Mouse (Mus musculus): ENCODE results near the gene Wnt7b. TPM values are rescaled to one million over a fixed set of nuclear protein-coding genes. Genes with fewer than 3 reads are reported as not detected.

Wnt7b gene
- polyA plus RNA-seq, 1 experiment from 2014 or later: 62.1 TPM

- H3K27me3 ChIP-seq: no peaks in the 10 kb centered on the region
- H3K4me1 ChIP-seq: peaks cover 42% of the 10 kb centered on the region
- H3K9me3 ChIP-seq: no peaks in the 10 kb centered on the region
- 63% methylated on average over 13 of the region's 13 CpGs for WGBS
- no peak for ATAC-seq (ENCODE audit: insufficient number of reproducible peaks, low FRiP score, low TSS enrichment, low read depth)
- H3K9ac ChIP-seq: no peak overlapping the region
- no peak overlapping the region for H3K27ac ChIP-seq
- H3K4me2 ChIP-seq: no peak overlapping the region
- no peaks in the 10 kb centered on the region for H3K36me3 ChIP-seq
- H3K4me3 ChIP-seq: no peak overlapping the region
Observed at GRCm38 (mm10) chr15:85564034-85564769, 18.1 kb downstream of the Wnt7b start.

- 64% methylated on average over 12 of the region's 12 CpGs for WGBS
- no peak for ATAC-seq (ENCODE audit: insufficient number of reproducible peaks, low FRiP score, low TSS enrichment, low read depth)
- no peak overlapping the region for H3K27ac ChIP-seq
- peaks cover 23% of the 10 kb centered on the region for H3K4me1 ChIP-seq
- no peaks in the 10 kb centered on the region for H3K9me3 ChIP-seq
- H3K9ac ChIP-seq: no peak overlapping the region
- no peak overlapping the region for H3K4me3 ChIP-seq
- no peak overlapping the region for H3K4me2 ChIP-seq
- no peaks in the 10 kb centered on the region for H3K36me3 ChIP-seq
- H3K27me3 ChIP-seq: no peaks in the 10 kb centered on the region
Observed at GRCm38 (mm10) chr15:85561953-85562352, 20.3 kb downstream of the Wnt7b start.

DNA sequence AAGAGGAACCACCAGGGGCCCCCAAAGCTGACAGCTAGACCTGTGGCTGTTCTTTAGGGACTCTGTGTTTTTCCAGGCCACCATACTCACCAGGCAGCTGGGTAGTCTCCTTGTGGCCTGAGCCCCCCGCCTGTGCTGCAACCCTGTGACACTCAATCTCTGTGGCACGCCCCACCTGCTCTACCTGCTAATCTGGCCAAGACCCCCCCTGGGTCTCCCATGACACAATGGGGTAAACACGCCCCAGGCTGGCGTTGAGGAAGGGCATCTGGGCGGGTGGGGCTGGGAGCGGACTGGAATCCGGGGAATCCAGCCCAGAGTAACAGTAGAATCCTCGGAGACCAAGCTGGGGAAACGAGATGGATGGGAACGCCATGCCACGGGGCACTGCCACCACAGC is 21.4 kb downstream of the Wnt7b start:
- WGBS: 58% methylated on average over 11 of the region's 11 CpGs
- H3K4me3 ChIP-seq: no peak overlapping the region
- no peaks in the 10 kb centered on the region for H3K36me3 ChIP-seq
- H3K4me1 ChIP-seq: peaks cover 15% of the 10 kb centered on the region
- H3K9ac ChIP-seq: no peak overlapping the region
- no peak overlapping the region for H3K4me2 ChIP-seq
- no peaks in the 10 kb centered on the region for H3K27me3 ChIP-seq
- no peaks in the 10 kb centered on the region for H3K9me3 ChIP-seq
- no peak for ATAC-seq (ENCODE audit: insufficient number of reproducible peaks, low FRiP score, low TSS enrichment, low read depth)
- H3K27ac ChIP-seq: no peak overlapping the region

GRCm38 (mm10) chr15:85558840-85559540 is 23.3 kb downstream of the Wnt7b start:
- peaks cover 11% of the 10 kb centered on the region for H3K4me1 ChIP-seq

GRCm38 (mm10) chr15:85555799-85556198 is 26.5 kb downstream of the Wnt7b start:
- Histone ChIP-seq H3K4me3 (no peak overlapping the region), H3K9ac (no peak overlapping the region), H3K4me1 (0 out of 2 replicates have a peak, but pooled peaks cover 7% of the 10 kb centered on the region), H3K27me3 (no peaks in the 10 kb centered on the region), H3K36me3 (no peaks in the 10 kb centered on the region), H3K27ac (no peak overlapping the region), H3K9me3 (no peaks in the 10 kb centered on the region), H3K4me2 (no peak overlapping the region)
- 60% methylated on average over 10 of the region's 10 CpGs for WGBS
- ATAC-seq (ENCODE audit: insufficient number of reproducible peaks, low FRiP score, low TSS enrichment, low read depth): no peak

More at GRCm38 (mm10) chr15:85558840-85559540, 23.3 kb downstream of the Wnt7b start:
- no peak overlapping the region for H3K4me3 ChIP-seq
- no peaks in the 10 kb centered on the region for H3K9me3 ChIP-seq
- H3K9ac ChIP-seq: no peak overlapping the region
- ATAC-seq (ENCODE audit: insufficient number of reproducible peaks, low FRiP score, low TSS enrichment, low read depth): no peak
- no peak overlapping the region for H3K27ac ChIP-seq
- no peaks in the 10 kb centered on the region for H3K27me3 ChIP-seq
- H3K4me2 ChIP-seq: no peak overlapping the region
- WGBS: 87% methylated on average over 25 of the region's 25 CpGs
- H3K36me3 ChIP-seq: no peaks in the 10 kb centered on the region

DNA sequence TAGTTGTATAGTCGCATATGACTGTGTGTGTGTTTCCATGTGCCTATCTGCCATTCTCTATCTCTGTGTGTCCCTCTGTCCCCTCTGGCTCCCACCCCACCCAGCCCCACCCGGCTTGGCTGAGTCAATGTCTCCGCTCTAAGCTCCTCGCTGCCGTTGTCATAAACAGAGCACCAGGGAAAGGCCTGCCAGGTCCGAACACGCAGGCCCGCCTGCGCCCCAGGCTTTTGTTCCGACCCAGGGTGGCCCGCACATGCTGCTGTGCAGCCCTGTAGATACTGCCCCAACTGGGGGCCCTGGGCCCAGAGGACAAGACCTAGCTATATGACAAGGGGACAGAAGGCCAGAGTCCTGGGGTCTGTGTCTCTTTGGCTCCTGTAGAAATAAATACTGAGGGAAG is 28.9 kb downstream of the Wnt7b start:
- Histone ChIP-seq H3K4me2 (no peak overlapping the region), H3K36me3 (no peaks in the 10 kb centered on the region), H3K4me1 (0 out of 2 replicates have a peak, but pooled peaks cover 7% of the 10 kb centered on the region), H3K27ac (0 out of 2 replicates have a peak overlapping the region, but pooled peaks have one; percentile 27), H3K4me3 (no peak overlapping the region), H3K9me3 (no peaks in the 10 kb centered on the region), H3K9ac (no peak overlapping the region), H3K27me3 (no peaks in the 10 kb centered on the region)
- WGBS: 71% methylated on average over 11 of the region's 11 CpGs
- ATAC-seq (ENCODE audit: insufficient number of reproducible peaks, low FRiP score, low TSS enrichment, low read depth): no peak

DNA sequence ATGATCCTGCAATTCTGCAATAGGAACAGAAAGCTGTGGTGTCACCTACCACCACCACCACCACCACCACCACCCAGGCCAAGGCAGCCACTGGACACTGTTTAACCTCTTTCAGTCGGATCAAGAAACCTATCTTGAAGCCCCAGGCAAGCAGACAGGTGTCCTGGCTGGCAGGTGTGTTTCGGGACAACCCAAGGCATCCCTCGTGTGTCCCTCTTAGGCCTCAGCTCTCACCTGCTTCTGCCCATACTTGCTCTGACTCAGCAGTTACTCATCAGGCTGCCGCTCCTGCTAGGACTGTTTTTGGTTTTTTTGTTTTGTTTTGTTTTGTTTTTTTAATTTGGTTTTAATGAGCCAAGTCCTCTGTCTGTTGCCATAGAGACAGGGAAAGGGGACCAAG is 35.8 kb downstream of the Wnt7b start:
- Histone ChIP-seq H3K27me3 (no peaks in the 10 kb centered on the region), H3K9me3 (no peaks in the 10 kb centered on the region), H3K4me3 (no peak overlapping the region), H3K27ac (no peak overlapping the region), H3K9ac (no peak overlapping the region), H3K4me2 (no peak overlapping the region), H3K4me1 (no peaks in the 10 kb centered on the region), H3K36me3 (no peaks in the 10 kb centered on the region)
- ATAC-seq (ENCODE audit: insufficient number of reproducible peaks, low FRiP score, low TSS enrichment, low read depth): no peak
- WGBS: 63% methylated on average over 4 of the region's 4 CpGs

DNA sequence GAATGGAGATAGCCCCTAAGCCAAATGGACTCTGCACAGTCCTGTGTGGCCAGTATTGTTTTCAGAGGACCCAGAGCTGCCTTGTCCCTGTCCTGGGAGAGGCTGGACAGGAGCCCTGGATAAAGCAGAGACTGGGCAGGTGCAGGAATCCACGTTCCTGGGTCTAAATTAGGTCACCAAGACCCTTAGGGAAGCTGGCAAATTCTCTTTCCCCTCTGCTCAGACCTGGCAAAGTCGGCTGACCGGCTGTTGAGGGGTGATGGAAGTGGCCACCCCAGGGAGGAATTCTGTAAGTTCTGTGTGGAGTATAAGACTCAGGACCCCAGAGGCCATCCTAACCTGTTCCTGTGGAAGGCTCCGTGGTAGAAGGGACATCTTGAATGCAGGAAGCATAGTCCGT is 36.9 kb downstream of the Wnt7b start:
- WGBS: 71% methylated on average over 5 of the region's 5 CpGs
- H3K4me3 ChIP-seq: no peak overlapping the region
- H3K4me2 ChIP-seq: no peak overlapping the region
- no peaks in the 10 kb centered on the region for H3K9me3 ChIP-seq
- ATAC-seq (ENCODE audit: insufficient number of reproducible peaks, low FRiP score, low TSS enrichment, low read depth): no peak
- H3K4me1 ChIP-seq: no peaks in the 10 kb centered on the region
- H3K9ac ChIP-seq: no peak overlapping the region
- H3K36me3 ChIP-seq: no peaks in the 10 kb centered on the region
- no peak overlapping the region for H3K27ac ChIP-seq
- H3K27me3 ChIP-seq: no peaks in the 10 kb centered on the region

DNA sequence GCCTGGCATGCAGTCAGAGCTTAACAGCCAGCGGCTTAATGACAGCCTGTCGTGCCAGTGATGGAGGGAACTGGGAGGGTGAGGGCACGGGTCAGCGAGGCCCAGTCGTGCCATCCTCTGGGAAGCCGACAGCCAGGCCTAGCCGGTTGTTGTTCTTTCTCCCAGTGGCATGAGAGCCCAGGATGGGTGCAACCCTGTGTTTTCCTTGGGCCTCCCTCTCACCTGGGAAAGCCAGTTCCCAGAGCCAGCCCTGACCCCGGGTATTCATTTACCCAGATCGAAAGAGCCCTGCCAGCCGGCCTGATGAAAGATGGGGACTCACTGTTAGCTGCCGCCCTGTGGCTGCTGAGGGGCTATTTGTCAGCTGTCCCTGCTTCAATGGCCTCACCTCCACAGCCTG is 44.1 kb downstream of the Wnt7b start:
- Histone ChIP-seq H3K27ac (no peak overlapping the region), H3K9me3 (no peaks in the 10 kb centered on the region), H3K4me1 (peaks cover 21% of the 10 kb centered on the region), H3K27me3 (0 out of 2 replicates have a peak, but pooled peaks cover 2% of the 10 kb centered on the region), H3K4me3 (no peak overlapping the region), H3K36me3 (no peaks in the 10 kb centered on the region), H3K4me2 (no peak overlapping the region), H3K9ac (no peak overlapping the region)
- no peak for ATAC-seq (ENCODE audit: insufficient number of reproducible peaks, low FRiP score, low TSS enrichment, low read depth)
- 51% methylated on average over 11 of the region's 11 CpGs for WGBS

DNA sequence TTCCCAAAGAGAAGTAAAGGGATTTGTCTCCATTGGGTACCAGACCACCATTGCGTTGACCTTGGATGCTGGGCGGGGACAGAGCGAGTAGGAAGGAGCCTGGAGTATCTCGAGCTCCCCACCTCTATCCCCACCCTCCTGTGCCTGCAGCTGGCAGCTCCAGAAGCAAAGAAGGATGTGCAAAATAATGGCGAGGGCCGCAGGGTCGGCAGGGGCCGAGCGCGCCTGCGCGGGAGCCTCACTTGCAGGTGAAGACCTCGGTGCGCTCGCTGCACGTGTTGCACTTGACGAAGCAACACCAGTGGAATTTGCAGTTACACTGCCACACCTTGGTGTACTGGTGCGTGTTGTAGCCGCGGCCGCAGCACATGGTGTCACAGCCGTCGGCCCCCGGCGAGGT is 45.1 kb downstream of the Wnt7b start:
- Histone ChIP-seq H3K27ac (no peak overlapping the region), H3K4me3 (no peak overlapping the region), H3K4me1 (peaks cover 21% of the 10 kb centered on the region), H3K27me3 (0 out of 2 replicates have a peak, but pooled peaks cover 2% of the 10 kb centered on the region), H3K9ac (no peak overlapping the region), H3K36me3 (no peaks in the 10 kb centered on the region), H3K4me2 (no peak overlapping the region), H3K9me3 (no peaks in the 10 kb centered on the region)
- no peak for ATAC-seq (ENCODE audit: insufficient number of reproducible peaks, low FRiP score, low TSS enrichment, low read depth)
- 79% methylated on average over 25 of the region's 25 CpGs for WGBS

GRCm38 (mm10) chr15:85534646-85535045 is 47.6 kb downstream of the Wnt7b start:
- no peak overlapping the region for H3K4me2 ChIP-seq
- H3K4me3 ChIP-seq: no peak overlapping the region
- 72% methylated on average over 6 of the region's 6 CpGs for WGBS
- 0 out of 2 replicates have a peak, but pooled peaks cover 2% of the 10 kb centered on the region for H3K27me3 ChIP-seq
- peaks cover 22% of the 10 kb centered on the region for H3K4me1 ChIP-seq
- H3K9ac ChIP-seq: no peak overlapping the region
- ATAC-seq (ENCODE audit: insufficient number of reproducible peaks, low FRiP score, low TSS enrichment, low read depth): no peak
- no peaks in the 10 kb centered on the region for H3K9me3 ChIP-seq
- H3K27ac ChIP-seq: no peak overlapping the region
- H3K36me3 ChIP-seq: no peaks in the 10 kb centered on the region

DNA sequence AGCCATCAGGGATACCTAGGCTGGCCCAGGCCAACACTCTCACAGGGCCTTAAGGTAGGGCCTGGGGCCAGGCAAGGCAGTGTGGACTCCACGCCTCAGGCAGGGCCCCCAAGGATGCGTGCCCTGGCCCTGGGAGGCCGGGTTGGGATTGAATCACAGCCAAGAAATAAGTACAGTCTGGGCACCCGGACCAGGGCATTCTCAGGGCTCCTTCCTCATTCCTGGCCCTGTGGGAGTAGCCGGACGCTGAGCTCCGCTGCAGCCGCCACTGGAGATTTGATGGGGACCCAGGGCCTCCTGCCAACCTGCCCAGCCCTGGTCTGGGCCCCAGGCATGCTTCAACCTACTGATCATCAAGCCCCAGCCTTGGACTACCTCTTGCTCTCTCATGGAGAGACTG is 48.1 kb downstream of the Wnt7b start:
- Histone ChIP-seq H3K4me1 (peaks cover 17% of the 10 kb centered on the region), H3K9ac (no peak overlapping the region), H3K4me2 (no peak overlapping the region), H3K36me3 (no peaks in the 10 kb centered on the region), H3K27me3 (0 out of 2 replicates have a peak, but pooled peaks cover 2% of the 10 kb centered on the region), H3K9me3 (no peaks in the 10 kb centered on the region), H3K4me3 (no peak overlapping the region), H3K27ac (no peak overlapping the region)
- 61% methylated on average over 7 of the region's 8 CpGs for WGBS
- ATAC-seq (ENCODE audit: insufficient number of reproducible peaks, low FRiP score, low TSS enrichment, low read depth): no peak

Measured in limb, embryonic 15.5 days (tissue).